Mouse (Mus musculus) NIH3T3 (cell line): ENCODE results near the gene Sox6.

ENCODE experiments used
- DNase-seq: peaks from one replicate; pipeline ENCODE4 v3.0.0-alpha.2; 2012; ENCODE audit warnings: low read depth

The Sox6 gene

DNA sequence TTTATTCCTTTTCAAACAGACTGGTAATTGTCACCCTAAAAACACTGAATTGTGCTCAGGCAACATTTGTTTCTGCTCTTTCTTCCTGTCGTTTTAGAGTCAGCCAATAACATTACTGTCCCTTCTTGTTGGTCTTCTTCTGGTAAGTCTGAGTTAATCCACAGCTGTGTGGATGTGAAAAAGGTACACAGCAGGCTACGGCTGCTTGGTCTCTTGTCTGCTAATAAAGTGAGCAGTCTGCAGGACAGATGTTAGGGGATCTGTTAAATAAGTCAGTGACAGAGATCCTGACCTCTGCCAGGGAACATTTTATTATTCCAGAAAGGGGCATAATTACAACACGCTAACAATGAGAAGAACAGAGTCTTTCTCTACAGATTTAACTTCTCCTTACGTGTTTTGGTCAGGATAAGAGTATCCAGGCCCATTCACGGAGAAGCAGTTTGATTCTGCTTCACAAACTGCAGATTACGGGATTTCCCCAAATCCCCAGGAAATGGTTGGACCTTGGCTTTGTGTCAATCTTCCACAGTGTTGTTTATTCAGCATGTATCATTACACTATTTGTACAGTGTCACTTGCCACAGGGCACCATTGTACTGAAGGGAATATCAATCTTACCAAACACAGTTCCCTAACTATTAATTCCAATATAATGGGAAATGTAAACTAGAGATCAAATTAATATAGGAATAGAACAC is 474.1 kb downstream of the Sox6 start:
- DNase-seq, result no peak

- no peak for DNase-seq
These were observed 481.9 kb downstream of the Sox6 start for GRCm38 (mm10) chr7:115556677-115557076.

DNA sequence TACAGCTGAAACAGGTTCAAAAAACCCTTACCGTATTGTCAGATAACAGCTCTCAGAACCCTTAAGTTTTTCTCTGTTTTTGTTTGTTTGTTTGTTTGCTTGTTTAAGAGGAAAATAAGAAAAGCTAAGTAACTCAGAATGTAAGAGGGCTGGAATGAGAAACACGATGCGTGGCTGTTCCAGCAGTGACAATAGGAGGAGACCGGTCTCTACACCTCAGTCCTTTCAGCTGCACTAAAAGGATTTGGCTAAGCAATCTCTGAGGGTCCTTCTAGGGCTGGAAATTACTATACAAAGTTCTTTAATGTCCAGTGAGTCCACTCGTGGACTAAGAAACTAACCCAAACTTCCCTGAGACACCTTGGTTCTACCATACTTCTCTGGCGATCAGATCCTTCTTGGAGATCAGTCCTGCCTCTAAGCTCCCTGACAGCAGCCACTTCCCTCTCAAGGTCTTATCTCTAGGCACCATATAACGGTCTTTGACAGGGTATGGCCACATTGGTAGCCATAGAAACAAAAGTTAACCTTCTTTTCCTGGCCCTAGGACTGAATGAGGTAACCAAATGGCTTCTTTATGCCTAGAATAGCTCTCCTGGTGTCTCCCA is 488.3 kb downstream of the Sox6 start:
- DNase-seq, result no peak

DNA sequence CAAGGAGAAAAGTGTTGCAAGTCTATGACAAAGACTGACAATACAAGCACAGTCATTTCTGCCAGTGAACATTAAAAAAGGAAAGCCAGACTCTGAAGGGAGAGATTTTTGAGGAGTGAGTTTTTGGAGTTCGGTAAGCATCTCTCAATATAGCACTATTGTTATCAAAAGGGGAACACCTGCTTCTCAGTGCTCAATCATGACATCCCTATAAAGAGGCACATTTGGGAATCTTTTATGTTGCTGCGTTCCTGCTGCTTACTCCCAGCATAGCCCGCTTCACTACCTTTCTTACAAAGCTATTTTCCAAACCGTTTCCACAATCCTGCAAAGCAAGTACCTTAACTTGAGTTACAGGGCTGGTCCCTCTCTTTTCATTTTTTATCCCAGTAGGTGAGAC is 488.9 kb downstream of the Sox6 start:
- DNase-seq, result no peak

DNA sequence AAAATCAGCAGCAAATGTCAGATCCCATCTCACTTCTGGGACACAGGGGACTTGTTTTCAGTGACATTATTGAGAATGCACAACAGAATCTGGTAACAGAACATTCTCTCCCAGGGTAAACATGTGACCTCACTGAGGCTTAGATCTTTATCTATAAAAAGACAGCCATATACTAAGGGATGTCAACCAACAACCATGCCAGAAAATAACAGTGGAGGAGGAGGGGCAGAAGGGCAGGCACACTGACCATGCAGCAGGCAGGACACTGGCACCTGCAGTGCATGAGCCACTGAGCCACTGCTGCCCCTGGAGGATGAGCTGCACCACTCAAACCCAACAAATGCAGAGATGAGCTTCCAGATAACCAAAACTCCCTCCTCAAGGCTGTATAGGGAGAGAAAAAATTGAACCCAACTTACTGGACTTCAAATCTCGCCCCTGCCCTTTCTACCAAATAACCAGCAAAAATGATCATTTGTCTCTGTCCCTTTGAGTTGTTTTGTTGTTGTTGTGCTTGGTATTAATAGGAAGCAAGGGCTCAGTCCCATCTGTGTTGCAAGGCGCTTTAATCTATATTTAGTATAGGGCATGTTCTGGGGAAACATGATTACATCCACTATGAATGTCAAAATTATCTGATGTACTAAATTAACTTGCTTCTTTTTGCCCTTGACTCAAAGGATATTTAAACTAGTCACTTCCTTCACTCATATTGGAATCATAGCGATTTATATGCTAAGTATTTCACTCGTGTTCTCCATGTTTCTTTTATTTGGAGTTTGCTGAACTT is 492.8 kb downstream of the Sox6 start:
- DNase-seq, result no peak

GRCm38 (mm10) chr7:115543596-115543995 is 495.0 kb downstream of the Sox6 start:
- DNase-seq, result no peak

DNA sequence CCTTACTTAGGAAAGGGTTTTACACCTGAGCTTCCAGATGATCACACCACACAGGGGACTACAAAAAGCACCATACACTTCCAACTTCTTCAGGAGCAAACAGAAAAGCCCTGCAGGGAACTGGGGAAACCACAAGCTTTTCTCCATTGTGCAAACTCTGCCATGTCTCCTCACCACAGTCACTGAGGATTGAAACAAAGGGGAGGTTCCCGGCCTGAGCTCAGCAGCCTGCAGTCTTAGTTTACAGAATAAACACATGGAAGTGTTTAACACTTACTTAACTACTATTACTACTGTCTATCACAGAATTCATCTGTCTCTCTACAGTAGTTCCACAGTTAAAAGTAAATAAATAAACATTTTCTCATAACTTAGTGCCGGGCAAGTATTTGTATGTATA is 498.3 kb downstream of the Sox6 start:
- no peak for DNase-seq

DNA sequence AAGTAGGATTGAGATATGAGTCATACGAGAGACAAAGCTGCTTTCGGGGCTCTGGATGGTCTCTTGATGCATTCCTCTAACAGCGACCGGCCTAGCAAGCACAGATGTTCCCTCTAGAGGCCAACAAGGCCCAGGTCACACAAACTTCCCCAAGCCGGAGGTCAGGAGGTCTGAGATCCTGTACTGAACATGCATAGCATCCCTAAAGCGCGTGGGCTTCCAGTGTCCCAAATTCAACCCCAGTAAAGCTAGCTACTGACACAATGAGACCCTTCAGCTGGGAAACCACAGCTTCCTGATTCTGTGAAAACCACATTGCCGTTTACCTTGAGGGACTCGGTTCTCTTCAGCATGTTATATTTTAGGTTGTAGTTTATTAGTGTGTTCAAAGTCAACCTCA is 499.6 kb downstream of the Sox6 start:
- no peak for DNase-seq

- no peak for DNase-seq
These were observed 501.0 kb downstream of the Sox6 start for GRCm38 (mm10) chr7:115537636-115538035.

DNA sequence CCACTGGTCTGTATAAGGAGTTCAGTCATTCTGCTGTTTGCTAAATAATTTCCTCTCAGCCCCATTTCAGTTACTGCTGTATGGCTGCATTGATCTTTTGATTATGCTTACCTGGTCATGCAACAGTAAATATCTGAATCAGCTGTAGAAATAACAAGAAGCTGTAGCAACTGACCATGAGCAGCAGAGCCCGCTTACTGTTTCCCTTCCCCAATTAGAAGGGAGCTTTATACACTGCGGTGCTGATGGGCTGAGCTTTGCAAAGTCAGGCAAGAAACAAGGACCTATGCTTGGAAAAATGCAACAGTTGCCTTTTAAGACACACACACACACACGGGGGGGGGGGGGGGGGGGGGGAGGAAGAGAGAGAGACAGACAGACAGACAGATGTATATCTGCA is 502.1 kb downstream of the Sox6 start:
- DNase-seq, result no peak

DNA sequence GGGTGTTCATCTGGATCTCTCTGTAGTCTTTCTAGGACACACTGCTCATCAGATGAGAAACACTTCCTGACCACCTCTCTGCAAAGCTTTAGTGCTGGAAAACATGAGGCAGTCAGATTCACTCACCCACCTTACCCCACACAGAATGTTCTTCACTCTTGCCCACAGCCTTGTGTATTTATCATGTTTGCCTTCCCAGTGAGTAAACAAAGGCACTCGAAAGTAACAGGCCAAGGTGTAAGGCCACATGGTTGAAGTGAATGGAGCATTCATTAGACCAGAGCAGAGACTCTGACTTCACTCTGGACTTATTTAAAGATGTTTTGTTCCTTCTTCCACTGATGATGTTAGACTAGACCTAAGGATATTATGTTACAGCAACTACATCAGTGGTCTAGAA is 506.7 kb downstream of the Sox6 start:
- DNase-seq, result no peak

GRCm38 (mm10) chr7:115531217-115531616 is 507.4 kb downstream of the Sox6 start:
- DNase-seq, result no peak

DNA sequence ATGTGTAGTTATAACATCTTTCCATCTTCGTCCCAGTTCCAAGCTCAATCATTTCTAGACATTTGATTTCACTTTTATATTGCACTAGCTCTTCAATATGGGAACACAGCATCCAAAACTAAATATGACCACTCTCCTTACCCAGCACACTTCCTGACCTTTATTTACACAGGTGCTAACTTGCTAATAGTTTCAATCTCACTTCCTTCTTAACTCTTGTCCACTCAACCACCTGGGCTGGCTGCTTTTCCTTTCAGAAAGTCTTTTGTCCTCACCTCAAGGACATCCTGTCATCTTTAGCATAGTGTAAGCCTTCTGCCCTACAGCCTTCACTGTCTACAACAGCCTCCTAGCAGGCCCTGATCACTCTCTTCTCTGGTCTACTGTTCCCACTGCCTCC is 520.9 kb downstream of the Sox6 start:
- DNase-seq, result no peak

DNA sequence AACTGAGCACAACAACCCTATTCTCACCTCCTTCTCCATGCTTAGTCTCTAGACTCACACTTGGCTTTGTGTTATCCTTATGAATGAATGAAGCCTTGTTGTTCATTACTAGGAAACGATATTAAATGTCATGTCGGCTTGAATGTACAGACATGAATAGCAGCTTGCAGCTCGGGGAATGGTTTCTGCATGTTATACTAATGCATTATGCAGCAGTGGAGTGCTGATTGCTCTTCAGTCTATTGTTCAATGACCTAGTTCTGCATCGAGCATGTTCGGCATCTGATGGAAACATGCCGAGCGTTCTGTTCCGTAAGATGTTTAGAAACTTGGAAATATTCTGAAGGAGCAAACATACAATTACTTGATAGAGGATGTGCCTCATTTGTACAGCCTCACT is 524.9 kb downstream of the Sox6 start:
- no peak for DNase-seq

DNA sequence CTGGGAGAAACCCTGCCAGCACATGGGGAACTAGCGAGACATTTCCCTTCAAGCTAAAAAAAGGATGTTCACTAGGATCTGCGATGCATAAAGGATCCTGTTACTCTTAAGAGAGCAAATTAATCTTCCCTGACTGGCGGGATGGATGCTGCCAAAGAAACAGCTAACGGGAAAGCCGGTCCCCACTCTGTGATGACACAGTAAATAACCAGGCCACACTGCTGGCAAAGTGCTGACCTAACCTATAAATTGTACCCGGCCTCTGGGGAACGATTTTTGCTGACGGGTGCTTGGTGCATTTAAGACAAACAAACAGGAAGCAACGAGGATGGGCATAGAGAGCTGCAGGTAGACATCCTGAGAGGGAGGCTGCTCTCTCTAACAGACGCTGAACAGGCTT is 526.8 kb downstream of the Sox6 start:
- DNase-seq, result no peak

GRCm38 (mm10) chr7:115511091-115511490 is 527.5 kb downstream of the Sox6 start:
- no peak for DNase-seq

- no peak for DNase-seq
These were observed 528.6 kb downstream of the Sox6 start for GRCm38 (mm10) chr7:115510045-115510444.

- no peak for DNase-seq
These were observed 532.2 kb downstream of the Sox6 start for GRCm38 (mm10) chr7:115506385-115506784.

DNA sequence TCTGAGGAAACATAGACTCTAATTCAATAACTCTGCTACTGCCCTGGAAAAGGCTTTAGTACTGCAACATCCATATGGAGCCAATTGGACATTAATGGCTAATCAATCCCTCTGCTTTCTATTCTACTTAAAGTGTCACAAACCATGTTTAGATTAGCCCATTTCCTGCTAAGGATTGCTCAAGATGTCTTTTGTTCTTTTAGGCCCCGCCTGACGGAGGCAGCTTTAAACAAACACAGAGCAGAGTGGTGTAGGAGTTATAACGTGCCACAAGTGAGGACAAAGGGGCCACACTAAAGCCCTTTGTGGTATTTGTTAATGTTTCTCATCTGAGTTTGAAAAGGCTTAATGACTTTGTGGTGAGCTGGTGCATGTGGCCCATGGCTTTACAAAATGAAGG is 537.1 kb downstream of the Sox6 start:
- no peak for DNase-seq

- DNase-seq, result no peak
These were observed 537.8 kb downstream of the Sox6 start for GRCm38 (mm10) chr7:115500825-115501224.

DNA sequence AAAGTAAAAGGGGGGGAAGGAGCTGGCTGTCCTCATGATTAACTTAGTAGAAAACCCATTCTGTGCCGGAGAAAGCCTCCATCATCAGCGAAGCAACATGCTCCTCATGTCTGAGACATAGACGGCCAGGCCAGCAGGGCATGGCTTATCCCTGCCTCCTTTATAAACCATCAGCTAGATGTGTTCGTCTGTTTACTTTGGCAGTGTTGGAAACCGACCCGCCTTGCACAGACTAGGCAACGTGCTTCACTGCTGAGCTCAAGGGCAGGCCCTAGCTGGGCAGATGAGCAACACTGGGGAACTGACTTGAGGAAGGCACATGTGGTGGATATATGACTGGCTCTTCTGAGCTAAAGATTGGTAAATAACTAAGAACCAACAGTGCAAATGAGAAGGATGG is 538.4 kb downstream of the Sox6 start:
- no peak for DNase-seq

GRCm38 (mm10) chr7:115491721-115492120 is 546.9 kb downstream of the Sox6 start:
- no peak for DNase-seq

DNA sequence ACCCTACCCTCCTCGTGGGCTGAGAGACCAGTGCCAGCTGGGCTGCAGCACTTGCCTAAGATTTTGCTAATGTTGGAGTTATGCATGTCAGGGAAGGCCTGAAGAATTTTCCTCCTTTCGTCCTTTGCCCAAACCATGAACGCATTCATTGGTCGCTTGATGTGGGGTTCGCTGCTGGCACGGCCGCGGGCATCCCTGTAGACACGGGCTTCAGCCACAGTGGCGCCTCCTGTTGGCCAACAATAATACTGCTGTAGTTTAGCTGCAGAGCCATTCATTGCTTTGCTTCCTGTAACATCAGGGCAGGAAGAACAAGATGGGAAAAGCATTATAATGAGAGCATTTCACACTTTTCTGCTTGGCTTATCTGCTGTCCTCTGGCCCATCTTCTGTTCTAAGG is 549.0 kb downstream of the Sox6 start:
- DNase-seq, result no peak
